Mouse (Mus musculus): ENCODE data around the gene Ncoa4.

DNA sequence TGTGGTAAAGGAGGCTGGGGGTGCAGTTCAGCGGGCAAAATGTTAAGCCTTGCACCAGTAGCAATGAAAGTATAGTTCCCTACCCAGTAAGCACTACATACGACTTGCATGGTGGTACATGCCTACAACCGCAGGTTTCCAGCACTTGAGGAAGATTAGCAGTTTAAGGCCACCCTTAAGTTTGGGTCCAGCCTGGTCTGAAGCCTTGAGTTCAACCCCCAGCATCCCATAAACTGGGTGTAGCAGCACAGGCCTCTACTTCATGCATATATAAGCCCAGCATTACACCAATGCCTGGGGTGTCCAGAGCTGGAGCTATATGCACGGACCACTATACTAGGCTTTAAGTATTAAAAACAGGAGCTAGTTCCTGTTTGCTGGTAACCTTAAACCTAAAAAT is 24.2 kb downstream of the Ncoa4 start:
- TF ChIP-seq CTCF (IDR thresholded peaks at IDR 0.05; ENCODE audit: low read depth, low read length) (no peak), POLR2A (IDR thresholded peaks at IDR 0.05; ENCODE audit: extremely low read depth, insufficient read depth, low read length) (no peak)

Data from liver, adult 2 months (tissue).